Mouse (Mus musculus) kidney, adult 18-20 months (tissue): Measurements from ENCODE around the gene Hal.
"Not testable (repeated sequence)": the region's sequence is repeated elsewhere in the genome, so short reads cannot be mapped to it uniquely, and the experiment has no call there.

ENCODE experiments used
- DNase-seq: peaks from one replicate; pipeline ENCODE4 v3.0.0; 2021

The Hal gene

GRCm38 (mm10) chr10:93518186-93518585 lies 29.6 kb downstream of the Hal start:
- no peak for DNase-seq

GRCm38 (mm10) chr10:93518620-93519019 lies 30.1 kb downstream of the Hal start:
- DNase-seq, result no peak

- no peak for DNase-seq
These were observed 30.6 kb downstream of the Hal start for GRCm38 (mm10) chr10:93519159-93519558.

- no peak for DNase-seq
These were observed 31.2 kb downstream of the Hal start for GRCm38 (mm10) chr10:93519756-93520155.

GRCm38 (mm10) chr10:93520994-93521393 lies 32.4 kb downstream of the Hal start:
- DNase-seq, result no peak

- no peak for DNase-seq
These were observed 36.8 kb downstream of the Hal start for GRCm38 (mm10) chr10:93525329-93525728.

GRCm38 (mm10) chr10:93538287-93538686 lies 49.7 kb downstream of the Hal start:
- DNase-seq, result no peak

GRCm38 (mm10) chr10:93538818-93539217 lies 50.2 kb downstream of the Hal start:
- DNase-seq, result no peak

GRCm38 (mm10) chr10:93539775-93540430 lies 51.3 kb downstream of the Hal start, which contains the start of gene Amdhd1:
Amdhd1 (minus strand) TSS chr10:93540033.
- peak; percentile 79 for DNase-seq

- no peak for DNase-seq
These were observed 52.1 kb downstream of the Hal start, which contains the start of gene Ccdc38 for GRCm38 (mm10) chr10:93540431-93541210. Ccdc38 (plus strand) TSS chr10:93540632.

GRCm38 (mm10) chr10:93541585-93541984 lies 53.0 kb downstream of the Hal start:
- no peak for DNase-seq

GRCm38 (mm10) chr10:93542356-93542755 lies 53.8 kb downstream of the Hal start:
- no peak for DNase-seq

- peak; percentile 10 for DNase-seq
These were observed 54.6 kb downstream of the Hal start for GRCm38 (mm10) chr10:93543176-93543575.

GRCm38 (mm10) chr10:93544172-93544571 lies 55.6 kb downstream of the Hal start:
- DNase-seq, result no peak

GRCm38 (mm10) chr10:93547741-93548270 lies 59.2 kb downstream of the Hal start:
- no peak for DNase-seq

- DNase-seq, result peak; percentile 81
These were observed 60.4 kb downstream of the Hal start for GRCm38 (mm10) chr10:93548991-93549390.

- no peak for DNase-seq
These were observed 61.3 kb downstream of the Hal start for GRCm38 (mm10) chr10:93549821-93550220.

- no peak for DNase-seq
These were observed 64.0 kb downstream of the Hal start for GRCm38 (mm10) chr10:93552596-93552995.

- not testable (repeated sequence) for DNase-seq
These were observed 69.4 kb downstream of the Hal start for GRCm38 (mm10) chr10:93557971-93558370.

- no peak for DNase-seq
These were observed 71.2 kb downstream of the Hal start for GRCm38 (mm10) chr10:93559786-93560185.

- no peak for DNase-seq
These were observed 76.0 kb downstream of the Hal start for GRCm38 (mm10) chr10:93564518-93565090.

- no peak for DNase-seq
These were observed 78.5 kb downstream of the Hal start for GRCm38 (mm10) chr10:93567066-93567465.

- DNase-seq, result no peak
These were observed 79.4 kb downstream of the Hal start for GRCm38 (mm10) chr10:93567841-93568566.
